Mouse (Mus musculus): ENCODE measurements around the gene Uap1l1.
"Not testable (repeated sequence)": the region's sequence is repeated elsewhere in the genome, so short reads cannot be mapped to it uniquely, and the experiment has no call there.

The Uap1l1 gene

GRCm38 (mm10) chr2:25365091-25365761 lies at the start of gene Uap1l1:
Uap1l1 (minus strand) TSS chr2:25365682.
- peak in 1 of 2 experiments; percentile 69 for DNase-seq (ENCODE audit: low spot score in 2 of 2)

DNA sequence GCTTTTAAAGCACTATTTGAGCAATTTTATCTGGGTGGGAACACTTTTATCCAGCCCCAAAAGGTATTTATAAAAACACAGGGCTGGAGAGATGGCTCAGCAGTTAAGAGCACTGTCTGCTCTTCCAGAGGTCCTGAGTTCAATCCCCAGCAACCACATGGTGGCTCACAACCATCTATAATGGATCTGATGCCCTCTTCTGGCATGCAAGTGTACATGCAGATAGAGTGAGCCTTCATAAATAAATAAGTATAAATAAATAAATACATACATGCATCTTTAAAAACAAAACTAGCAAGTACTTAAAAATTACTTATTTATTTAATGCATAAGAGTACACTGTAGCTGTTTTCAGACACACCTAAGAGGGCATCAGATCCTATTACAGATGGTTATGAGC lies 48.0 kb upstream of the Uap1l1 start:
- not testable (repeated sequence) for DNase-seq (ENCODE audit: low spot score in 2 of 2)

- DNase-seq (ENCODE audit: low spot score in 2 of 2), result no peak
Measured at GRCm38 (mm10) chr2:25408908-25409307, 43.4 kb upstream of the Uap1l1 start.

GRCm38 (mm10) chr2:25403994-25404393 lies 38.5 kb upstream of the Uap1l1 start:
- no peak for DNase-seq (ENCODE audit: low spot score in 2 of 2)

GRCm38 (mm10) chr2:25402972-25403601 lies 37.6 kb upstream of the Uap1l1 start:
- no peak for DNase-seq (ENCODE audit: low spot score in 2 of 2)

DNA sequence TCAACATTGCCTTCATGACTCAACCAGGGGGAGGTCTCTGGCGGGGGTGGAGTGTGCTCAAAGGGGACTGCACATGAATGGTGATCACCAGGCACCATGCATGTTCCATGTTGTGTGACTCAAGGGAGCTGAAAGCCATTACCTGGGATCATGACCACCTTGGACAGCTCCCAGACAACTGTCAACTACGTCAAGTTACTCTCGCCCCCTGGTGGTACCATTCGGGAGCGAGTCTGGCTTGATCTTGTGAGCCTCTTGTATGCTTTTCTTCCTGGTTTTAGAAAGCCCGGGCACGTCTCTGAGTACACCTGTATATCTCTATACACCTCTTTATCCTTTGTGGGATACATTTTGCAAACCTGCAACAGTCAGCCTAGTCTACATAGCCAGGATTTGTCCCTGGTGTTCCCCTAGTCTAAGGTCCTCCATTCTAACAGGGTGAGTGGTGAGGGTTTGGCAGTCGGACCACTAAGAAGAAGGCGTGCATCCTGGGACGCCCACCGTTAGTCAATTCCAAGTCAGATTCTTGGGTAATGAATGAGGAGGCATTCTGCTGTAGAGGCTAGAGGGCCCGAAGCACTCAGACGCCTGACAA lies 37.0 kb upstream of the Uap1l1 start:
- peak; percentile 60 to 89 for DNase-seq (ENCODE audit: low spot score in 2 of 2)

DNA sequence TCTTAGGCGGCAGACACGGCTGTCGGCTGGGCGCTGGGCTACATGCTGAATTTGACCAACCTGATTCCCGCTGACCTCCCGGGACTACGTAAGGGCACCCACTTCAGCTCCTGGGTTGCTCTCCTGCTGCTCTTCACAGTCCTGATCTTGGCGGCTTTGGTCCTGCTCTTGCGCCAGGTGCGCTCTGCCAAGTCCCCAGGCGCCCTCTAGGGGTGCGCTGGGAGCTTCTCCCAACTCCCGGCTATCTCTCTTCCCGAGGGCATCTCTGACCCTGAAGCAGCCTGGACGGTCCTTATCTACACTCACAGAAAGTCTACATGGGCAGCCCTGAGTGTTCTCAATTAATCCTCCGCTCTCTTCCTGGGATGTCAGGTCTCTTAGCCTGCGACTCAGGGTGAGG lies 35.3 kb upstream of the Uap1l1 start:
- peak in 1 of 2 experiments; percentile 42 for DNase-seq (ENCODE audit: low spot score in 2 of 2)

- no peak for DNase-seq (ENCODE audit: low spot score in 2 of 2)
Measured at GRCm38 (mm10) chr2:25400291-25400690, 34.8 kb upstream of the Uap1l1 start.

DNA sequence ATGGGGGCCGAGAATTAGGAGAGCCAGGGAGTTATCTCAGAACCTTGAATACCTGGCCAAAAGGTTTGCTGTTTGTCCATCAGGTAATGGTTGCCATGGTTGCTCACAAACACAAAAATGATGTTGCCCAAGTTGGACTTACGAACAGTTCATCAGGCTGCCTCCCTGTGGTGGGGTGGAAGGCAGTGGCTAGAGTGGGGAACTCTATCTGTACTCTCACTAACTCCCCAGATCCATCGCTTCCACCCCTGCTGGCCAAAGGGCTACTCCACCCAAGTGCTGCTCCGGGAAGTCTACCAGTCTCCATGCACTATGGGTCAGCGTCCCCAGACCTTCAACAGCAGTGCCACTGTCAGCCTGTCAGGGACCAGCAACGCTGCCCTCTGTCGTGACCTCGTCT lies 33.6 kb upstream of the Uap1l1 start, which contains the start of gene Npdc1:
Gene Npdc1 (plus strand): TSS at position 301 of the 400 bp plus-strand sequence.
- DNase-seq (ENCODE audit: low spot score in 2 of 2), result no peak

- no peak for DNase-seq (ENCODE audit: low spot score in 2 of 2)
Measured at GRCm38 (mm10) chr2:25398065-25398464, 32.6 kb upstream of the Uap1l1 start.

DNA sequence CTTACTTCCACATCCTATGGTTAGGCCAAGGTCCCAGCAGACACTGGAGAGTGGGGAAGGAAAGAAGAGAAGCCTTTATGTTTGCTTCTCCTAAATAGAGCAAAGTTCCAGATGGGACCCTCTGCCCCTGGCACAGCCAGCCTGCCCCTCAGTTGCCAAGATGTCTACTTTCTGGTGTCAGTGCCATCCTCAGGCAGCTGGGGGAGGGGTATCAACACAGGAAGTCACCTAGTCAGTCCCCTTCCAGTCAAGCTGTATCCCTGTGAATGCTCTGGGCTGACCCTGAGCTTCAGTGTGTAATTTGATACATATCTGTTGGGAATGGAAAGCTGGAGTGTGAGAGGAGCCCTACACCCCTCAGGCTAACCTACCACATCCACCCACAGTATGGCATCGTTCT lies 31.5 kb upstream of the Uap1l1 start:
- DNase-seq (ENCODE audit: low spot score in 2 of 2), result no peak

GRCm38 (mm10) chr2:25396597-25396983 lies 31.1 kb upstream of the Uap1l1 start:
- DNase-seq (ENCODE audit: low spot score in 2 of 2), result no peak

GRCm38 (mm10) chr2:25395721-25396596 lies 30.5 kb upstream of the Uap1l1 start, which contains the start of gene Entpd2:
Entpd2 (plus strand) TSS chr2:25395874.
- DNase-seq (ENCODE audit: low spot score in 2 of 2), result peak in 1 of 2 experiments; percentile 27

GRCm38 (mm10) chr2:25394281-25395221 lies 29.1 kb upstream of the Uap1l1 start:
- no peak for DNase-seq (ENCODE audit: low spot score in 2 of 2)

DNA sequence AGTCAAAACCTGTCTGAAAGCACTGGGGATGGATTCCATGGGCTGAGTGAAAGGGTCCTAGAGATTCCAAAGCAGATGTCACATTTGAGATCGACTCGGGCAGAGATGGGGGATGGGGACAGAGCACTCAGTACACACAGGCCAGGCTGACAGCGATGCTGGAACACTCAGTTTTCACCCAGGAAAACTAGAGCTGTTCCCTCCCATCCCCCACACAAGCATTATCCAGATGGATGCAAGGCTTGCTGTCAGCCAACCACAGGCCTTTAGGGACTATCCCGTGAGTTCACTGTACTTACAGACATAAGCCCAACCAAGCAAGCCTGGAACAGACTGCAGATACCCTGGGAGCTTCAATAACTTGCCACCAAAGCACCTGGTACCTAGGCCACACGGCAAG lies 25.8 kb upstream of the Uap1l1 start:
- no peak for DNase-seq (ENCODE audit: low spot score in 2 of 2)

DNA sequence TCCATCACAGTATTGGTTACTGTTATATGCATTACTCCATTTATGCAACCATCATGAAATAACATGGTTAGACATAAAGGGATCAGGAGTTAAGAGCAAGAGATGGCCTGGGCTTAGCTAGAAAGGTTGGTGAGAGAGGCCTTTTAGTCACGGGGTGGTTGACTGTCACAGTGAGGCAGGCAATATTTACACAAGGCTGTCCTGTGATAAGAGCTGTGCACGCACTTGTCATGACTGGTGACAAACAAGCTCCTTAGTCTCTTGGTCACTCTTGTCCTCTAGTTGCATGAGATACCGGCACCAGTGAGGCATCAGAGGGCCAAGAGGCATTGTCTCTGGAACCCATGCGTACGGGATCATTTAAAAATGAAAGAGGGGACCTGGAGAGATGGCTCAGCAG lies 19.0 kb upstream of the Uap1l1 start:
- no peak for DNase-seq (ENCODE audit: low spot score in 2 of 2)

DNA sequence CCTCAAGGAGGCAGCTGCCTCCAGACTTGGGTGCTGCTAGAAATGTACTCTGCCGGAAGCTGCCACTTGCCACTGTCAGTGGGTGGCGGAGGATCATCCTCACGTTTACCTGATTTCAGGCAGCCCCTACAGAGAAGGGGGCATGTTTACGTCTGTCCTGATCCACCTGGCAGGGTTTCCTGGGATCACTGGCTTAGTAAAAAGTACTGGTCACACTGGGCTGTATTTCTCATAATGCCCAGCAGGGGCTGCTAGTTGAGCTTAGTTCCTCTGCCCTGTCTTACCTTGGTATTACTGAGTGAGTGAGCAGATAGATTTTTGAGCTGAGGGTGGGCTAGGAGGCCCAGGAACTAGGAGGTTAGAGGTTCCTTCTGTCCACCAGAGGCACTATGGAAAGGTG lies 11.1 kb upstream of the Uap1l1 start:
- peak in 1 of 2 experiments; percentile 67 for DNase-seq (ENCODE audit: low spot score in 2 of 2)

- peak in 1 of 2 experiments; percentile 42 for DNase-seq (ENCODE audit: low spot score in 2 of 2)
Measured at GRCm38 (mm10) chr2:25373431-25373830, 7.9 kb upstream of the Uap1l1 start.

DNA sequence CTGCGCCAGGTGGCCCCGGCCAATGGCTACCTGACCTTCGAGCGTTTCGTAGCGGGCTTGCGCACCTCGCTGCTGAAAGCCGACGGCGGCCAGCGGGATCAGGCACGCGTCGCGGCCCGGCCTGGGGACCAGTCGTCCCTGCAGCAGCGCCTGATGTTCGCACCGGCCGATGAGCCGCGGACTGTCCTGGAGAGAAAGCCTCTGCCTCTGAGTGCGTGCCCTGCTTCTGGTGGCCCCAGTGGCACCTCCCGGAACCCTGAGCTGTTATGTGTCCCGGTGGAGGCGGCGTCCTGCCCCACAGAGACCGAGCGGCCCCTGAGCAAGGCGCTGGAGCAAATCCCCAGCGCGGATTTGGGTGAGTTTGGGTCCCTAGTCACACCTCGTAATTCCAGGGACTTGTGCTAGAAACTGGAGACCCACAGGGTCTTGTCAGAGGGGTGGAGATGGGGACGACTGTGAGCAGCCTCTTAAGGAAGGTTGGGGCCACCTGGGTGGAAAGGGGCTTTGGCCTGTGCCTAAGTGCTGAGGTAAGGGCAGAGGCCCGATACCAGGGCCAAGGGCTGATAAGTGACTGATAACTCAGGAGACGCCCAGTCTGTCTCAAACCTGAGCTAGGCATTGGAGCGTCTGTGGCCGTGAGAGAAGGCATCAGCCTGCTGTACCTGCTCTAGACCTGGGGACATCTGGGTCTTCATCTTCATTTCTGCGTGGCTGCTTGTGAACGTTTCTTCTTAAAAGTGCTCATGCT lies 7.3 kb upstream of the Uap1l1 start:
- peak; percentile 42 to 57 for DNase-seq (ENCODE audit: low spot score in 2 of 2)

Measured in spleen, postnatal 10 days (tissue).